Mouse (Mus musculus): Measurements from ENCODE around the gene Sorcs1. TPM values are rescaled to one million over a fixed set of nuclear protein-coding genes. Genes with fewer than 3 reads are reported as not detected.

Gene Sorcs1
- polyA plus RNA-seq, 1 experiment from 2014 or later: 16.8 TPM

DNA sequence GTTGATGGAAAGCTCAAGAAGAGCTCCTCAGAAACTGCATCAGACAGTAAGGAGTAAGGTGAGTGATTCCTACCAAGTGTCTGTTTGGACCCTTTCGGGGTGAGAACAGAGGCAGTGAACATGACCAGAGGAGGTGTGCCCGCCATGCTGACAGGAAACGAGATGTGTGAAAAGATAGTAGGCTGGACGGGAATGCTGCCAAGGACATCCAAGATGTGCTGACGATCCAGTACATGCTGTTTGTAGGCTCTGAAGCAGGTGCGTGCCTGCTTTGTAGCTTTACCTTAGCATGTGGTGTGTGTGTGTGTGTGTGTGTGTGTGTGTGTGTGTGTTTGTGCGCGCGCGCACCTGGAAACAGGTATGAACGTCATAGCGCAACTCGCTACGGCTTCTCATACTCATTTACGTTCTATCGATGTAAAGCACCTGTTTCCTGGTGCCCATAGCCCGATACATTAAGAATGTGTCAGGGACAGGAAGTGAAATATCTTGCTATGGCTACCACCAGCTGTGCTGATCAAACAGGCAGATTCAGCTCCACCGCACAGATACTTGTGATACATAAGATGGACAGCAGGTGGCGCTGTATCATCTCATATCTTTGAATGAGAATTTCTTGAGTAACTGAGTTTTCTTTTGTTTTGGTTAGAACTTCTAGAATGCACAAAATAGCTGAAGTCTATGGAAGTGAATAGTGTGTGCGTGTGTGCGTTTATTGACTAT lies 493.4 kb downstream of the Sorcs1 start:
- no peak; the same call in 1 of the 2 replicates for ATAC-seq (ENCODE audit: low FRiP score)
- no peaks in the 10 kb centered on the region for H3K9me3 ChIP-seq (ENCODE audit: control insufficient read depth, low read length)
- WGBS: 56% methylated on average over 21 of the region's 21 CpGs

GRCm38 (mm10) chr19:50178851-50179250 lies 499.6 kb downstream of the Sorcs1 start:
- DNase-seq (ENCODE audit: low spot score): no peak
- no peak overlapping the region for H3K4me3 ChIP-seq (replicated peaks; ENCODE audit: low read length)
- no peak overlapping the region for H3K27ac ChIP-seq
- no peaks in the 10 kb centered on the region for H3K36me3 ChIP-seq (replicated peaks; ENCODE audit: control insufficient read depth, insufficient read depth)
- no peak overlapping the region for H3K4me2 ChIP-seq (replicated peaks)
- no peaks in the 10 kb centered on the region for H3K27me3 ChIP-seq (ENCODE audit: control insufficient read depth, insufficient read depth, low read length)
- no peaks in the 10 kb centered on the region for H3K9me3 ChIP-seq (ENCODE audit: control insufficient read depth, low read length)
- 64% methylated on average over 4 of the region's 4 CpGs for WGBS
- no peaks in the 10 kb centered on the region for H3K4me1 ChIP-seq (replicated peaks; ENCODE audit: control insufficient read depth, insufficient read depth, low read length)
- no peak for ATAC-seq (ENCODE audit: low FRiP score)
- H3K9ac ChIP-seq: no peak overlapping the region

More for the DNA sequence above, 493.4 kb downstream of the Sorcs1 start:
- Histone ChIP-seq H3K4me2 (replicated peaks) (no peak overlapping the region), H3K4me3 (replicated peaks; ENCODE audit: low read length) (no peak overlapping the region), H3K27ac (no peak overlapping the region), H3K4me1 (replicated peaks; ENCODE audit: control insufficient read depth, insufficient read depth, low read length) (no peaks in the 10 kb centered on the region), H3K36me3 (replicated peaks; ENCODE audit: control insufficient read depth, insufficient read depth) (no peaks in the 10 kb centered on the region), H3K9ac (no peak overlapping the region), H3K27me3 (ENCODE audit: control insufficient read depth, insufficient read depth, low read length) (no peaks in the 10 kb centered on the region)
- peak; percentile 89 for DNase-seq (ENCODE audit: low spot score)

DNA sequence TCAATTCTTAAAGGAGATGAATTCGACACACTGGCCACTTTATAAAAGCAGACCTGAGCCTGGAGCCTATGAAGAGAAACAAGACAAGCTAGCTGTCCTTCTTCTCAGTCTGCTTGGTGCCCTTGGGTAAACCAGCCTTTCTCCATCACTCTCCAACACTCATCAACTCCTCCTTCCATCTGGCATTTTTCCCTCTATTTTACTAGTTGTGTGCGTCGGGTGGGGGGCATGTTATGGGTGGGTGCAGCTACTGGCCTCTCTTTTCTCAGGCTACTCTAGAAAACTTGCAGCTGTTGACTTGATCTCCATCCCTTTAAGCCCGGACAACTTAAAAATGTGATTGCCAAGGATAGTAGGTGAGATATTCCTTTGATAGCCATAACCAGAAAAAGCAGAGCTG lies 500.3 kb downstream of the Sorcs1 start:
- Histone ChIP-seq H3K27me3 (ENCODE audit: control insufficient read depth, insufficient read depth, low read length) (no peaks in the 10 kb centered on the region), H3K9ac (no peak overlapping the region), H3K4me3 (replicated peaks; ENCODE audit: low read length) (no peak overlapping the region), H3K4me1 (replicated peaks; ENCODE audit: control insufficient read depth, insufficient read depth, low read length) (no peaks in the 10 kb centered on the region), H3K4me2 (replicated peaks) (no peak overlapping the region), H3K9me3 (ENCODE audit: control insufficient read depth, low read length) (no peaks in the 10 kb centered on the region), H3K27ac (no peak overlapping the region), H3K36me3 (replicated peaks; ENCODE audit: control insufficient read depth, insufficient read depth) (no peaks in the 10 kb centered on the region)
- ATAC-seq (ENCODE audit: low FRiP score) (no peak), DNase-seq (ENCODE audit: low spot score) (no peak)
- 95% methylated on average over 4 of the region's 4 CpGs for WGBS

DNA sequence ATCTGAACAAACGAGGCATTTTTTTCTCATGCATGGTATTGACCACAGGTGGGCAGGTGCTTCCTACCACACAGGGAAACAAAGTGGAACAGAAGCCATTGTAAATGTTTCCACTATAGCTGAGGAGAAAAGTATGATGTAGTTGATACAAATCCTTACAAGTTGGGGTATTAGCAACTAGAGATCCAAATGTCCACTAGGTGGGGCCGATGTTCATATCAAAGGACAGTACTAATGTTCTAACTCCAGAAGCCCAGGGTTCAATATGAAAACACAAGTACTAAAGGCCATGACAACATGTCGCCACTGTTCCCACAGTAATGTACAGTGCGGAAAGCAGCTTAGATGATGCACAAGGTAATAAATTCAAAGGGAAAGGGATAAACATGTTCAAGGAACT lies 506.6 kb downstream of the Sorcs1 start:
- WGBS: 74% methylated on average over 4 of the region's 4 CpGs
- Histone ChIP-seq H3K27me3 (ENCODE audit: control insufficient read depth, insufficient read depth, low read length) (no peaks in the 10 kb centered on the region), H3K9me3 (ENCODE audit: control insufficient read depth, low read length) (no peaks in the 10 kb centered on the region), H3K36me3 (replicated peaks; ENCODE audit: control insufficient read depth, insufficient read depth) (no peaks in the 10 kb centered on the region), H3K4me3 (replicated peaks; ENCODE audit: low read length) (no peak overlapping the region), H3K9ac (no peak overlapping the region), H3K4me1 (replicated peaks; ENCODE audit: control insufficient read depth, insufficient read depth, low read length) (no peaks in the 10 kb centered on the region), H3K27ac (no peak overlapping the region), H3K4me2 (replicated peaks) (no peak overlapping the region)
- no peak for DNase-seq (ENCODE audit: low spot score)
- ATAC-seq (ENCODE audit: low FRiP score): no peak

DNA sequence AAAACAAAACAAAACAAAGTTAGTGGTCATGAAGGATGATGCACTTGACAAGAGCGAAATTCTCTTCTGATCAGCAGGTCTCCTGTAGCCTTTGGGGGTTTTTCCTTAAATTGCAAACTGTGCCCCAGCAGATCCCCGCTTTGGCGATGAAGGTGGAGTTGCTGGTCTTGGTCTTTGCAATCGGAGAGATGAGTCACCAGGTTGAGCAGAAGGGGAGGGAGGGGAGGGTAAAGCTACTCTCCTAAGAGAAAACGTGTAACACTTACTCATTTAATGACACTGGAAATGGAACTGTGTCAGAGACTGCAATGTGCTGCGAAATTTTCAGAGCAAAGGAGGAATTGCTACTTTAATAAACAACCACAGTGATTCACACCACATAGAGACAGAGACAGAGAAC lies 527.3 kb downstream of the Sorcs1 start:
- 74% methylated on average over 6 of the region's 6 CpGs for WGBS
- no peaks in the 10 kb centered on the region for H3K36me3 ChIP-seq (replicated peaks; ENCODE audit: control insufficient read depth, insufficient read depth)
- no peak for ATAC-seq (ENCODE audit: low FRiP score)
- no peaks in the 10 kb centered on the region for H3K27me3 ChIP-seq (ENCODE audit: control insufficient read depth, insufficient read depth, low read length)
- H3K4me1 ChIP-seq (replicated peaks; ENCODE audit: control insufficient read depth, insufficient read depth, low read length): no peaks in the 10 kb centered on the region
- no peak overlapping the region for H3K27ac ChIP-seq
- no peak overlapping the region for H3K9ac ChIP-seq
- no peak overlapping the region for H3K4me3 ChIP-seq (replicated peaks; ENCODE audit: low read length)
- DNase-seq (ENCODE audit: low spot score): no peak
- H3K4me2 ChIP-seq (replicated peaks): no peak overlapping the region
- no peaks in the 10 kb centered on the region for H3K9me3 ChIP-seq (ENCODE audit: control insufficient read depth, low read length)

DNA sequence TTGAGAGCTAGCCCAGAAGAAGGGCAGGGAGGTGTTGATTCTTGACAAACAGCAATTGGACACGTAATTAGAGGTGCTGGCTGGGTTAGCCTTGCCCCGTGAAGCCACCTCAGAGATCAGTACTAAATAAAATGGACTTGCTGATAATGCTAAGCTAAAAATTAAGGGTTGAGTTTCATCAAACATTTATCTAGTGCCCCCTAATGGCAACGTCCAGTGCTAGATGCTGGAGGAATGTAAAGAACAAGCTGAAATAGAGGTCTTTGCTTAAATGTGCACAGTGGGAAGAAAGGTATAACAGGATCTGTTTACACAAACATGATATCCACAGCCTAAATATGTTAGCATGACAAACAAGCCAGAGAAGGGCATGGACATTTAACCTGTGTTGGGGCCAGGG lies 532.5 kb downstream of the Sorcs1 start:
- Histone ChIP-seq H3K9me3 (ENCODE audit: control insufficient read depth, low read length) (no peaks in the 10 kb centered on the region), H3K4me3 (replicated peaks; ENCODE audit: low read length) (no peak overlapping the region), H3K4me1 (replicated peaks; ENCODE audit: control insufficient read depth, insufficient read depth, low read length) (no peaks in the 10 kb centered on the region), H3K4me2 (replicated peaks) (no peak overlapping the region), H3K36me3 (replicated peaks; ENCODE audit: control insufficient read depth, insufficient read depth) (no peaks in the 10 kb centered on the region), H3K9ac (no peak overlapping the region), H3K27me3 (ENCODE audit: control insufficient read depth, insufficient read depth, low read length) (no peaks in the 10 kb centered on the region), H3K27ac (no peak overlapping the region)
- ATAC-seq (ENCODE audit: low FRiP score) (no peak), DNase-seq (ENCODE audit: low spot score) (peak; percentile 67)
- 27% methylated on average over 3 of the region's 3 CpGs for WGBS

DNA sequence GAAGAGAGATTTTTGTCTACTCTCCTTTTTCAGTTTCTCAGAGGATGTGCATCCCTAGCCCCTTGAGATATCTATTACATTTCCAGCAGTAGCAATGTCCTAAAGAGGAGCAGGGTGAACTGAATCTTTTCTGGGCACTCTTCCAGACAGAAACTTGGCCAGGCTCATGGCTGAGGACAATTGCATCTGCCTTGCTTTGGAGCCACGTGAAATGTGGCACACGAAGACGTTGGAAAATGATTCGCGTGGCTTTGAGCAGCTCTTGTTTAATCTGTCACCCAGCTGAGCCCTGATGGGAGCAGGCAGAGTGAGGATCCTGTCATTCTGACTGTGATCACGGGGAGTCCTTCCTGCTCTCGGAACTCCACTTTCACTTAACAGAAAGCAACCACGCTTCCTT lies 536.6 kb downstream of the Sorcs1 start:
- H3K27ac ChIP-seq: no peak overlapping the region
- no peak overlapping the region for H3K4me2 ChIP-seq (replicated peaks)
- no peak overlapping the region for H3K4me3 ChIP-seq (replicated peaks; ENCODE audit: low read length)
- H3K9ac ChIP-seq: no peak overlapping the region
- DNase-seq (ENCODE audit: low spot score) (peak; percentile 50), ATAC-seq (ENCODE audit: low FRiP score) (no peak)
- no peaks in the 10 kb centered on the region for H3K36me3 ChIP-seq (replicated peaks; ENCODE audit: control insufficient read depth, insufficient read depth)
- H3K9me3 ChIP-seq (ENCODE audit: control insufficient read depth, low read length): no peaks in the 10 kb centered on the region
- no peaks in the 10 kb centered on the region for H3K4me1 ChIP-seq (replicated peaks; ENCODE audit: control insufficient read depth, insufficient read depth, low read length)
- H3K27me3 ChIP-seq (ENCODE audit: control insufficient read depth, insufficient read depth, low read length): no peaks in the 10 kb centered on the region
- WGBS: 62% methylated on average over 8 of the region's 8 CpGs

DNA sequence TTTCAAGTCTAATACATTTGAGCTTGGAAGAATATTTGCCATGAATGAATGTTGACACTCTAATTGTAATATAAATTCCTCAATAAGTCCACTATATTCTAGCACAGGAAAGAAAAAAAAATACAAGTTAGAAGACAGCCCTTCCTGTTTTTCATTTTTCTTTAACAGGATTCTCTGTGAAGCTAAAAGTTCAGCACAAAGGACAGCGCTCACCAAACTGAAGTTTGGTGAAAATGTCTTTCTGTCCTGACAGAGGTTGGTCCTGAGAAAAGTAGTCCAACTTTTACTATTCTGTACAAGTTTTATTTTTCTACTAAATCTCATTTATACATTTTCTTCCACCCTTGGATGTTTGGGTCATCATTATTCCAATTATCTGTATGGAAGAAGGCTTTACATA lies 543.8 kb downstream of the Sorcs1 start:
- ATAC-seq (ENCODE audit: low FRiP score): no peak
- WGBS: 85% methylated on average over 1 of the region's 1 CpGs

DNA sequence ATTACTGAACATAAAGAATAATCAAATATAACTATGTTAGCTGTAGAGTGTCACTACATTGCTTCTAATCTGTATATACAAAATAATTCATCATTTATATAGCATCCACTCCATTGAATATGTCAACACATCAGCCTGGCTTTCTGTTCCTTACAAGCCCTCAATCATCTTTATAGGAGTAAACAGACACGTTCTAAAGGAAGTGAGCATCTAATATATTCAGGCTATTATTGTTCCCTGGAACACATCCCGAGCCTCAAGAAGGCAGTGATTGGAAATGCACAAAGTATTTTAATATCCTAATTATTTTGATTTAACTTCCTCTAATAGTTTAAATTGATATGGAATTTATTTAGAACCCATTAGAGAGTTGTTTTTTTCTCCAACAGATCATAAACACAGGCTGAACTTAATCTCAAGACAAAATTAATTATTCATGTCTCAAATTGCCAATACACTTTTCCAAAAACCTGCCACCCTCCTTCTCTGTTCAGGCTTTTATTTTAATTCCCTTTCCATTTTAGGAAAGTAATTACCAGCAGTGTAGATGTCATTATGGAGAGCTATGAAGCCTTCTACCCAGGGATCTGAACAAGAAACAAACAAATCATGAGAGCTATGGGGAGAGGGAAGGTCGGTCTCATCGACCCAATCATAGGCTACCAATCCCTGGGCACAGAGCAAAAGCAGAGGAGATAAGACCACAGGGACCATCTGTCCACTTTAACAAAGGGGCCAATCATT lies 572.4 kb downstream of the Sorcs1 start:
- DNase-seq (ENCODE audit: low spot score): no peak
- Histone ChIP-seq H3K9ac (no peak overlapping the region), H3K4me2 (replicated peaks) (no peak overlapping the region), H3K4me3 (replicated peaks; ENCODE audit: low read length) (no peak overlapping the region), H3K36me3 (replicated peaks; ENCODE audit: control insufficient read depth, insufficient read depth) (no peaks in the 10 kb centered on the region), H3K4me1 (replicated peaks; ENCODE audit: control insufficient read depth, insufficient read depth, low read length) (no peaks in the 10 kb centered on the region), H3K27ac (no peak overlapping the region), H3K9me3 (ENCODE audit: control insufficient read depth, low read length) (no peaks in the 10 kb centered on the region), H3K27me3 (ENCODE audit: control insufficient read depth, insufficient read depth, low read length) (no peaks in the 10 kb centered on the region)
- 34% methylated on average over 4 of the region's 4 CpGs for WGBS
- no peak for ATAC-seq (ENCODE audit: low FRiP score)

More for the DNA sequence above, 543.8 kb downstream of the Sorcs1 start:
- no peak overlapping the region for H3K4me2 ChIP-seq (replicated peaks)
- no peaks in the 10 kb centered on the region for H3K4me1 ChIP-seq (replicated peaks; ENCODE audit: control insufficient read depth, insufficient read depth, low read length)
- H3K4me3 ChIP-seq (replicated peaks; ENCODE audit: low read length): no peak overlapping the region
- no peaks in the 10 kb centered on the region for H3K36me3 ChIP-seq (replicated peaks; ENCODE audit: control insufficient read depth, insufficient read depth)
- no peak overlapping the region for H3K27ac ChIP-seq
- H3K9me3 ChIP-seq (ENCODE audit: control insufficient read depth, low read length): no peaks in the 10 kb centered on the region
- DNase-seq (ENCODE audit: low spot score): no peak
- H3K27me3 ChIP-seq (ENCODE audit: control insufficient read depth, insufficient read depth, low read length): no peaks in the 10 kb centered on the region
- H3K9ac ChIP-seq: no peak overlapping the region

Data from hindbrain, embryonic 14.5 days (tissue).